In the genomic region with DNA sequence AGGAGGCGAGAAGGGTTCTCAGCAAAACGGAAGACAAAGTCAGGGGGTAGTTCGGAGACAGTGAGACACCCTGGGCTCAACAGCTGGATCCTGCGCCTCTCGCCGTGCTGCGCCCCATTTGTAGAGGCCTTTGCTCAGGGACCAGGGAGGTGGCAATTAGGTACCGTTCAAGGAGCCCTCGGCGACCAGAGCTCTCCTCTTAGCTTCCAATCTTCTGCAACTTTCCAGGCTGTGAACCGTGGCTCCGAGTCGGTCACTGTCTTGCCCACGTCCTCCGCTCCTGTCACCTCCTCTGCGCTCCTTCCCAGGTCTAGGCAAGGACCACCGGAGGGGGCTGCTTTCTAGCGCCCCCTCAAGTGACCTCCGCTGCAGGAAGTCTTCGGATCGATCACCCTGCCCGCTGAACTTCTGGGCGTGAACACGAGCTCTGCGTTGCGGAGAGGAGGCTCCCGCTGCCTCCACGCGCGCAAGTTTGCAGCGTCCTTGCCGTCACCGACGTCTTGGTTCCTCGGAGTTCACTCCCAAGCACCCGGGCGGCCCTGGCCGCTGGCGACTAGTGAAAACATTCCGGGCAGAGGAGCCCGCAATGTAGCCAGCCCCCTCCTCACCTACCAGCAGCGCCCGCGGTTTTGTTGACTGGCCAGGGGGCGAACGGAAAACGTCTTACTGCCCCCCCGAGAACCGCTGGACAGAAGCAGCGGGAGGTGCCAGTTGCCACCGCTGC, we compare ENCODE assay signal across 8 mouse cellular contexts. TPM values are rescaled to one million over a fixed set of nuclear protein-coding genes. Genes with fewer than 3 reads are reported as not detected.
DNase-seq lines count a peak whose midpoint lies in the region; ATAC-seq lines count a peak whose summit lies in the region.

No protein-coding gene starts in this region.

- H3K4me2 ChIP-seq in limb, embryonic 15.5 days, result peak overlapping the region; percentile 77

- H3K9ac ChIP-seq in limb, embryonic 15.5 days, result no peak overlapping the region

- 2% methylated on average over 51 of the region's 51 CpGs for WGBS in forebrain, embryonic 10.5 days
- 1% methylated on average over 51 of the region's 51 CpGs for WGBS in limb, embryonic 15.5 days

- no peaks in the 10 kb centered on the region for H3K36me3 ChIP-seq in forebrain, embryonic 10.5 days (replicated peaks)
- no peaks in the 10 kb centered on the region for H3K36me3 ChIP-seq in limb, embryonic 15.5 days

- no peak overlapping the region for H3K27ac ChIP-seq in forebrain, embryonic 10.5 days
- no peak overlapping the region for H3K27ac ChIP-seq in limb, embryonic 15.5 days

- ATAC-seq in limb, embryonic 15.5 days (ENCODE audit: insufficient number of reproducible peaks, low FRiP score, low TSS enrichment, low read depth), result no peak

- H3K27me3 ChIP-seq in forebrain, embryonic 10.5 days (ENCODE audit: poor library complexity, severe bottlenecking), result peaks cover 45% of the 10 kb centered on the region
- peaks cover 42% of the 10 kb centered on the region for H3K27me3 ChIP-seq in limb, embryonic 15.5 days

- peaks cover 24% of the 10 kb centered on the region for H3K4me1 ChIP-seq in forebrain, embryonic 10.5 days
- H3K4me1 ChIP-seq in limb, embryonic 15.5 days, result peaks cover 23% of the 10 kb centered on the region

- DNase-seq in kidney, adult 18-20 months, result peak; percentile 4
- no peak for DNase-seq in kidney, postnatal 25 days
- DNase-seq in Muller cell, postnatal 12 days (ENCODE audit: inconsistent ontology term), result peak; percentile 19
- DNase-seq in forebrain, embryonic 10.5 days (ENCODE audit: extremely low spot score, low spot score), result peak; percentile 18
- no peak for DNase-seq in urinary bladder, postnatal 10 days (ENCODE audit: low spot score)
- no peak for DNase-seq in c-Kit-positive CD71-positive TER-119-positive erythroid progenitor cells, embryonic 14.5 days (ENCODE audit: low spot score)
- DNase-seq in kidney, postnatal 14 days, result no peak

- H3K9me3 ChIP-seq in forebrain, embryonic 10.5 days, result no peaks in the 10 kb centered on the region
- H3K9me3 ChIP-seq in limb, embryonic 15.5 days, result no peaks in the 10 kb centered on the region

- peak overlapping the region; percentile 64 for H3K4me3 ChIP-seq in forebrain, embryonic 10.5 days
- peak overlapping the region; percentile 46 for H3K4me3 ChIP-seq in limb, embryonic 15.5 days

RNA-seq across cellular contexts. Expression of gene Alk, which starts 0.4 kb away (rescaled TPM):
- polyA plus RNA-seq in forebrain, embryonic 10.5 days (2016; fragmentation: Nextera tagmentation; extraction: Ambion mirVana), result 0.09 and 0.14 TPM in 2 replicates
- polyA plus RNA-seq in limb, embryonic 15.5 days (2015; fragmentation: Nextera tagmentation; extraction: Ambion mirVana), result 0.43 and 0.50 TPM in 2 replicates

Comparison
In these comparisons a context has a peak if more than half of its experiments do, and no peak if none do; other contexts are left out.
1. DNase-seq: peak in kidney, adult 18-20 months (single experiment), Muller cell, postnatal 12 days (single experiment) and forebrain, embryonic 10.5 days (single experiment); none in kidney, postnatal 25 days (0 of 2), urinary bladder, postnatal 10 days (single experiment), c-Kit-positive CD71-positive TER-119-positive erythroid progenitor cells, embryonic 14.5 days (single experiment) and kidney, postnatal 14 days (single experiment).